Mouse (Mus musculus): ENCODE results near the gene Olfr1221. TPM values are rescaled to one million over a fixed set of nuclear protein-coding genes. Genes with fewer than 3 reads are reported as not detected.

Olfr1221 gene
- not detected for polyA plus RNA-seq (2014; fragmentation: Illumina TruSeq; extraction: RNeasy Lipid Tissue Mini Kit (QIAGEN cat#74804); ENCODE audit: low read depth, low replicate concordance)

DNA sequence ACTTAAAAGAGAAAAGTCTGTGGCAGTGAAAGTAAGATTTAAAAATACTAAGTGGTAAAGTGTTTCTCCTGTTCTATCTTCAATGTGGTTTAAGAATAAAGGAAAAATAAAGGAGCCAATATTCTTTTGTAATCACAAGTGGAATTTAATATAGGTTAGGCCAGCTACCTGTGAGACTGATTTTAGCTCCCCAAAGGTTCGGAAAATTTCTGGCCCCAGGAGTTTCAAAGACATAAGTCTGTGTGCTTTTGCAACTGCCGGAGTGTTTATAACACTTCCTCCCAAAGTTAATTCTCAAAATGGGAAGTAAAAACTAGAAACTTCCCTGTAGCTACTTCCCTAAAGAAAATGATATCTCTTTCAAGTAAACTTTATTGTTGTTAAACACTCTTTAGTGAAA lies at the start of gene Olfr1221:
TSS of gene Olfr1221 (minus strand) at position 101 of the 400 bp plus-strand sequence.

DNA sequence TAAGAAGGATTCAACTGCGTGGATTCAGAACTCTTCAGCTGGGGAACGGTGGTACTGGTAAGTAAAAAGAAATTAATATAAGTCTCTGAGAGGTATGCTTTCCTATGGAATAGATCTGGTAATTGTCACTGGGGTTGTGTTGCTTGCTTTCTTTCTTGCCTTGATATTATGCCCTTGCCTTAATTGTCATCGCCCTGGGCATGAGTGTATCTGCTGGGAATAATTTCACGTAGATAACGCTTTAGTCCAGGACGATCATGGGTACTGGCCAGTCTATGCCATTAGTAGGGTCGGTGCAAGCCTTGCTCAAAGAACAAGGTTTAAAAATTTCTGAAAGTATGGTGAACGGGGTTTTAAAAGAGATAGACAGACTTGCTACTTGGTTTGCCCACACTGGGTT lies 46.9 kb upstream of the Olfr1221 start, which contains the start of gene Olfr1224-ps1:
TSS of gene Olfr1224-ps1 (minus strand) at position 101 of the 400 bp plus-strand sequence.

DNA sequence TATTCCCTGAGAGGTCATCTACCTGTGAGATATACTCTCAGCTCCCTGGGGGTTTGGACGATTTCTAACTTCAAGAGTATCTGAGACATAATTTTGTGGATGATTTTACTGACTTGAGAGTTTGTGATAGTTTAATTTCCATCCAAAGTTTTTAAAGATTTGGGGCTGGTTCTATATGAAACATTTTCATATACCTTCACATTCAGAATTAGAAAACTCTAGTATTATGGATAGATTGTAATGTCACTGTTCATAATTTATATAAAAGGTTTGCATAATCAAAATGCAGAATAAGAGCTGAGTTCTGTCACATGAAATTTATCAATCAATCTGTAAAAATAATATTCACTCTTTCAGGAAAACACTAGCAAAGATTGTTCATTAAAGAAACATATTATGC lies 34.4 kb upstream of the Olfr1221 start, which contains the start of gene Olfr1223:
TSS of gene Olfr1223 (minus strand) at position 101 of the 400 bp plus-strand sequence.

DNA sequence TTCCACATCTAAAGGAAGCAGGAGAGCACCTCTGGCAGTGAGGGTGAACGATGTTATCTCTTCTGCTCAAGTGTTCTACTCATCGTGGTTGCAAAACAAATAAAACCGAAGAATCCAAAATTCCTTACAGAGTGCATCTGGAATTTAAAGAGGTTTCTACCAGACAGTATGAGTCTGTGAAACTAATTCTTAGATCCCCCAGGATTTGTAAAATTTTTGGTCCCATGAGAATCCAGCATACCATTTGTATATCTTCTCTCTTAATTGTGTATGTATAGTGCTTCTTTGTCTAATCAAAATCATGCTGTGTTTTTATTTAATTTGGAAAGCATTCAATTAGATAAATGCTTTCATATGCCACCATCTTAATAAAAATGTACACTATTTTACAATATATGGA lies 15.9 kb upstream of the Olfr1221 start, which contains the start of gene Olfr1222:
TSS of gene Olfr1222 (minus strand) at position 101 of the 400 bp plus-strand sequence.

DNA sequence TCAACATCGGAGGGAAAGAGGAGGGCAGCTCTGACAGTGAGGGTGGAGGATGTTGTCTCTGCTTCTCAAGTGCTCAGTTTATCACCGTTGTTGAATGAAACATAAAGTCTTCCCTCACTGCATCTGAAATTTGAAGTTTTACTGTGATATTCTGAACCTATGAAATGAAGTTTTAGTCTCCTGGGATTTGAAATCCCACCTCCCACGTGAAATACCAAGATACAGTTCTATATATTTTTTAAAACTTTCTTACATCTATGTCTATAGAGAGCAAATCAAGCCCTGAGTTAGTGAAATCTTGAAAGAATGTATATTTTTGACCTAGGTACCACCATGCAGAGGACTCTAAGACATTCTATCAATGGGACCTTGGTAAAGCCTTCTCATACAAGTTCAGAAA lies 10.3 kb downstream of the Olfr1221 start, which contains the start of gene Olfr1220:
TSS of gene Olfr1220 (minus strand) at position 101 of the 400 bp plus-strand sequence.

DNA sequence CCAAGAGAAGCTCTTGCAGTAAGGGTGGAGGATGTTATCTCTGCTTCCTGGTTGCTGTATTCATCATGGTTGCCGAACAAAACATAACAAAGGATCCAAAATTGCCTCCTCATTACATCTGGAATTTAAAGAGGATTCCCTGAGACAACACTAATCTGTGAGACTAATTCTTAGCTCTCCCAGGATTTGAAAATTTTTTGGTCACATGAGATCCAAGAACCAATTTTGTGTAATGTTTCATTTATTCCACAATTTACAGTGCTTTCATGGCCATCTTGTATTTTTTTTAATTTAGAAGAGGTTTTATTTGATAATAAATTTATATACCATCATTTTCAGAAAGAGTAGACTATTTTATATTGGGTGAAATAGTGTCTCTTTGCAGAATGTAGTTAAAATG lies 33.7 kb downstream of the Olfr1221 start, which contains the start of gene Olfr1219:
TSS of gene Olfr1219 (minus strand) at position 101 of the 400 bp plus-strand sequence.

DNA sequence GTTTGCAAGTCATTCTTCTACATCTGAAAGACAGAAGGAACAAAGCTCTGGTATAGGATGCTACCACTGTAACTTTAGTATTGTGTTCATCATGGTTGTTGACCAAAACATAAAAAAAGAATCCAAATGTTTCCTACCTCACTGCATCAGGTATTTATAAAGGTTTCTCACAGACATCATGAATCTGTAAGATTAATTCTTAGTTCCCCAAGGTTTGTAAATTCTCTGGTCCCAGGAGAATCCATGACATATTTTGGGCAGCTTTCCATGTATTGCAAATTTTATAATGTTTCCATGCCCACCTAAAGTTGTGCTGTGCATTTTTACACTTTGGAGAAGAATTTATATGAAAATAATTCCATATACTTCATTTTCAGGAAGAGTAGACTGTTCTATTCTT lies 56.0 kb downstream of the Olfr1221 start, which contains the start of gene Olfr1218:
TSS of gene Olfr1218 (minus strand) at position 101 of the 400 bp plus-strand sequence.

Other genes with a start within 250 kb of the Olfr1221 start
- not detected for gene Olfr1208, start 215.0 kb downstream of the Olfr1221 start, polyA plus RNA-seq (2014; fragmentation: Illumina TruSeq; extraction: RNeasy Lipid Tissue Mini Kit (QIAGEN cat#74804); ENCODE audit: low read depth, low replicate concordance)
- not detected for gene Olfr1209, start 202.1 kb downstream of the Olfr1221 start, polyA plus RNA-seq (2014; fragmentation: Illumina TruSeq; extraction: RNeasy Lipid Tissue Mini Kit (QIAGEN cat#74804); ENCODE audit: low read depth, low replicate concordance)
- gene Olfr1211, start 179.2 kb downstream of the Olfr1221 start, polyA plus RNA-seq (2014; fragmentation: Illumina TruSeq; extraction: RNeasy Lipid Tissue Mini Kit (QIAGEN cat#74804); ENCODE audit: low read depth, low replicate concordance): not detected
- not detected for gene Olfr1212, start 163.3 kb downstream of the Olfr1221 start, polyA plus RNA-seq (2014; fragmentation: Illumina TruSeq; extraction: RNeasy Lipid Tissue Mini Kit (QIAGEN cat#74804); ENCODE audit: low read depth, low replicate concordance)
- not detected for gene Gm13762, start 137.0 kb downstream of the Olfr1221 start, polyA plus RNA-seq (2014; fragmentation: Illumina TruSeq; extraction: RNeasy Lipid Tissue Mini Kit (QIAGEN cat#74804); ENCODE audit: low read depth, low replicate concordance)
- gene Olfr1214, start 124.6 kb downstream of the Olfr1221 start, polyA plus RNA-seq (2014; fragmentation: Illumina TruSeq; extraction: RNeasy Lipid Tissue Mini Kit (QIAGEN cat#74804); ENCODE audit: low read depth, low replicate concordance): not detected
- not detected for gene Olfr1215, start 110.3 kb downstream of the Olfr1221 start, polyA plus RNA-seq (2014; fragmentation: Illumina TruSeq; extraction: RNeasy Lipid Tissue Mini Kit (QIAGEN cat#74804); ENCODE audit: low read depth, low replicate concordance)
- not detected for gene Olfr1216, start 98.9 kb downstream of the Olfr1221 start, polyA plus RNA-seq (2014; fragmentation: Illumina TruSeq; extraction: RNeasy Lipid Tissue Mini Kit (QIAGEN cat#74804); ENCODE audit: low read depth, low replicate concordance)
- gene Olfr1217, start 85.2 kb downstream of the Olfr1221 start, polyA plus RNA-seq (2014; fragmentation: Illumina TruSeq; extraction: RNeasy Lipid Tissue Mini Kit (QIAGEN cat#74804); ENCODE audit: low read depth, low replicate concordance): not detected
- not detected for gene Olfr1218, start 56.1 kb downstream of the Olfr1221 start, polyA plus RNA-seq (2014; fragmentation: Illumina TruSeq; extraction: RNeasy Lipid Tissue Mini Kit (QIAGEN cat#74804); ENCODE audit: low read depth, low replicate concordance)
- not detected for gene Olfr1219, start 33.8 kb downstream of the Olfr1221 start, polyA plus RNA-seq (2014; fragmentation: Illumina TruSeq; extraction: RNeasy Lipid Tissue Mini Kit (QIAGEN cat#74804); ENCODE audit: low read depth, low replicate concordance)
- not detected for gene Olfr1220, start 10.4 kb downstream of the Olfr1221 start, polyA plus RNA-seq (2014; fragmentation: Illumina TruSeq; extraction: RNeasy Lipid Tissue Mini Kit (QIAGEN cat#74804); ENCODE audit: low read depth, low replicate concordance)
- gene Olfr1222, start 15.8 kb upstream of the Olfr1221 start, polyA plus RNA-seq (2014; fragmentation: Illumina TruSeq; extraction: RNeasy Lipid Tissue Mini Kit (QIAGEN cat#74804); ENCODE audit: low read depth, low replicate concordance): not detected
- not detected for gene Olfr1223, start 34.3 kb upstream of the Olfr1221 start, polyA plus RNA-seq (2014; fragmentation: Illumina TruSeq; extraction: RNeasy Lipid Tissue Mini Kit (QIAGEN cat#74804); ENCODE audit: low read depth, low replicate concordance)
- gene Olfr1224-ps1, start 46.8 kb upstream of the Olfr1221 start, polyA plus RNA-seq (2014; fragmentation: Illumina TruSeq; extraction: RNeasy Lipid Tissue Mini Kit (QIAGEN cat#74804); ENCODE audit: low read depth, low replicate concordance): not detected
- not detected for gene Olfr1225, start 57.4 kb upstream of the Olfr1221 start, polyA plus RNA-seq (2014; fragmentation: Illumina TruSeq; extraction: RNeasy Lipid Tissue Mini Kit (QIAGEN cat#74804); ENCODE audit: low read depth, low replicate concordance)
- not detected for gene Olfr1226, start 82.8 kb upstream of the Olfr1221 start, polyA plus RNA-seq (2014; fragmentation: Illumina TruSeq; extraction: RNeasy Lipid Tissue Mini Kit (QIAGEN cat#74804); ENCODE audit: low read depth, low replicate concordance)
- gene Olfr1228, start 136.8 kb upstream of the Olfr1221 start, polyA plus RNA-seq (2014; fragmentation: Illumina TruSeq; extraction: RNeasy Lipid Tissue Mini Kit (QIAGEN cat#74804); ENCODE audit: low read depth, low replicate concordance): not detected
- gene Olfr1229, start 170.7 kb upstream of the Olfr1221 start, polyA plus RNA-seq (2014; fragmentation: Illumina TruSeq; extraction: RNeasy Lipid Tissue Mini Kit (QIAGEN cat#74804); ENCODE audit: low read depth, low replicate concordance): not detected
- not detected for gene Olfr1230, start 180.0 kb upstream of the Olfr1221 start, polyA plus RNA-seq (2014; fragmentation: Illumina TruSeq; extraction: RNeasy Lipid Tissue Mini Kit (QIAGEN cat#74804); ENCODE audit: low read depth, low replicate concordance)
- gene Olfr1231, start 189.8 kb upstream of the Olfr1221 start, polyA plus RNA-seq (2014; fragmentation: Illumina TruSeq; extraction: RNeasy Lipid Tissue Mini Kit (QIAGEN cat#74804); ENCODE audit: low read depth, low replicate concordance): not detected
- gene Olfr1232, start 212.4 kb upstream of the Olfr1221 start, polyA plus RNA-seq (2014; fragmentation: Illumina TruSeq; extraction: RNeasy Lipid Tissue Mini Kit (QIAGEN cat#74804); ENCODE audit: low read depth, low replicate concordance): not detected
- not detected for gene Olfr1233, start 225.1 kb upstream of the Olfr1221 start, polyA plus RNA-seq (2014; fragmentation: Illumina TruSeq; extraction: RNeasy Lipid Tissue Mini Kit (QIAGEN cat#74804); ENCODE audit: low read depth, low replicate concordance)
- gene Olfr1234, start 247.6 kb upstream of the Olfr1221 start, polyA plus RNA-seq (2014; fragmentation: Illumina TruSeq; extraction: RNeasy Lipid Tissue Mini Kit (QIAGEN cat#74804); ENCODE audit: low read depth, low replicate concordance): not detected

Measured in liver, adult 10 weeks (tissue).